In genomic region chr11:115999538-116000143, GRCm38 (mm10) we compare ENCODE assay signal across 7 mouse cellular contexts. TPM values are rescaled to one million over a fixed set of nuclear protein-coding genes. Genes with fewer than 3 reads are reported as not detected.
A peak's percentile ranks its signal among the peaks of the same experiment; 100 is the strongest.
DNase-seq lines count a peak whose midpoint lies in the region; ATAC-seq and TF ChIP-seq lines count a peak whose summit lies in the region.

No protein-coding gene starts in this region.

- TF ChIP-seq EP300 in CH12.LX (IDR thresholded peaks at IDR 0.05; ENCODE audit: low read length), result no peak
- no peak for TF ChIP-seq EP300 in lung, postnatal 0 days (IDR thresholded peaks at IDR 0.05)

- dilution Hi-C loops in CH12.LX (cut with MboI; ENCODE audit: extremely low pct_ligation_motif_present, extremely low pct_unique_long_range_greater_than_20kb, low sequenced_read_pairs), result no loop called here

- peak; percentile 86 for DNase-seq in CH12.LX (ENCODE audit: extremely low read depth)
- peak; percentile 84 for DNase-seq in ZHBTc4 (ENCODE audit: low read depth, low spot score)
- DNase-seq in embryo, embryonic 11 days, result peak; percentile 88
- peak; percentile 48 to 83 for DNase-seq in layer of hippocampus, adult 18-20 months (ENCODE audit: low spot score in 2 of 2)
- DNase-seq in lung, postnatal 0 days (ENCODE audit: low spot score), result peak; percentile 84
- peak; percentile 86 for DNase-seq in right cerebral cortex, postnatal 14 days

- ATAC-seq in heart, embryonic 14.5 days (ENCODE audit: insufficient number of reproducible peaks, insufficient read depth, low FRiP score, low read depth), result no peak
- peak; percentile 52 for ATAC-seq in lung, postnatal 0 days

- H3K36me3 ChIP-seq in CH12.LX (replicated peaks in 1 of 2; ENCODE audit: control insufficient read depth in 1 of 2, insufficient read depth in 1 of 2, low read length in 1 of 2), result peaks cover 0 to 3% of the 10 kb centered on the region in 2 experiments
- no peaks in the 10 kb centered on the region for H3K36me3 ChIP-seq in heart, embryonic 14.5 days (ENCODE audit: control insufficient read depth, insufficient read depth, low read length)
- H3K36me3 ChIP-seq in lung, postnatal 0 days (ENCODE audit: insufficient read depth, low read length), result no peaks in the 10 kb centered on the region

- H3K4me2 ChIP-seq in CH12.LX (ENCODE audit: insufficient read depth, low read depth, poor library complexity, severe bottlenecking), result no peak overlapping the region
- peak overlapping the region; percentile 34 for H3K4me2 ChIP-seq in heart, embryonic 14.5 days (ENCODE audit: low read length)
- H3K4me2 ChIP-seq in lung, postnatal 0 days (replicated peaks; ENCODE audit: low read depth, low read length), result no peak overlapping the region

- no peak overlapping the region for H3K4me3 ChIP-seq in CH12.LX (replicated peaks in 1 of 3; ENCODE audit: low read depth in 2 of 3, low read length in 2 of 3, poor library complexity in 1 of 3)
- no peak overlapping the region for H3K4me3 ChIP-seq in heart, embryonic 14.5 days (ENCODE audit: control insufficient read depth in 1 of 2, insufficient read depth in 1 of 2, low read depth in 1 of 2, low read length in 2 of 2)
- H3K4me3 ChIP-seq in lung, postnatal 0 days (ENCODE audit: low read depth, low read length), result no peak overlapping the region

- whole genome bisulfite sequencing in heart, embryonic 14.5 days, result 14% methylated on average over 14 of the region's 14 CpGs
- 12% methylated on average over 14 of the region's 14 CpGs for WGBS in lung, postnatal 0 days

- no peak overlapping the region for H3K9ac ChIP-seq in CH12.LX (ENCODE audit: insufficient read depth, low read depth)
- H3K9ac ChIP-seq in heart, embryonic 14.5 days (ENCODE audit: low read length), result no peak overlapping the region
- H3K9ac ChIP-seq in lung, postnatal 0 days (replicated peaks; ENCODE audit: low read depth), result no peak overlapping the region

- no peaks in the 10 kb centered on the region for H3K79me2 ChIP-seq in CH12.LX (replicated peaks; ENCODE audit: control insufficient read depth, extremely low read depth, insufficient read depth, poor library complexity, severe bottlenecking)

- peaks cover 10 to 21% of the 10 kb centered on the region in 2 experiments for H3K4me1 ChIP-seq in CH12.LX (ENCODE audit: control insufficient read depth in 1 of 2, insufficient read depth in 2 of 2)
- peaks cover 2 to 4% of the 10 kb centered on the region in 2 experiments; a peak in 3 of 4 replicates for H3K4me1 ChIP-seq in heart, embryonic 14.5 days (ENCODE audit: control insufficient read depth in 2 of 2, insufficient read depth in 2 of 2, low read length in 2 of 2)
- no peaks in the 10 kb centered on the region for H3K4me1 ChIP-seq in lung, postnatal 0 days (ENCODE audit: insufficient read depth, low read depth, low read length)

- peak; percentile 29 to 92; a peak in 3 of 4 replicates for TF ChIP-seq CTCF in CH12.LX (conservative IDR thresholded peaks at IDR 0.05 in 1 of 2, IDR thresholded peaks at IDR 0.05 in 1 of 2; ENCODE audit: low read depth in 2 of 2, low read length in 2 of 2)
- peak; percentile 84 for TF ChIP-seq CTCF in lung, postnatal 0 days (IDR thresholded peaks at IDR 0.05)

- no peak overlapping the region for H3K27ac ChIP-seq in CH12.LX (ENCODE audit: insufficient read depth, low read depth)
- H3K27ac ChIP-seq in heart, embryonic 14.5 days (replicated peaks in 1 of 2; ENCODE audit: control insufficient read depth in 1 of 2, insufficient read depth in 1 of 2, low read depth in 2 of 2, low read length in 2 of 2), result no peak overlapping the region
- no peak overlapping the region for H3K27ac ChIP-seq in lung, postnatal 0 days (ENCODE audit: low read length)

- H3K9me3 ChIP-seq in CH12.LX (replicated peaks; ENCODE audit: low read length), result peaks cover 9% of the 10 kb centered on the region
- no peaks in the 10 kb centered on the region for H3K9me3 ChIP-seq in heart, embryonic 14.5 days (ENCODE audit: control insufficient read depth, low read length)
- no peaks in the 10 kb centered on the region for H3K9me3 ChIP-seq in lung, postnatal 0 days (ENCODE audit: low read length)

- H3K27me3 ChIP-seq in CH12.LX (replicated peaks), result peaks cover 5% of the 10 kb centered on the region
- H3K27me3 ChIP-seq in heart, embryonic 14.5 days (ENCODE audit: control insufficient read depth, insufficient read depth, low read length), result peaks cover 7% of the 10 kb centered on the region; the same call in 1 of the 2 replicates
- 0 out of 2 replicates have a peak, but pooled peaks cover 7% of the 10 kb centered on the region for H3K27me3 ChIP-seq in lung, postnatal 0 days (replicated peaks; ENCODE audit: insufficient read depth, low read length)

- TF ChIP-seq RAD21 in CH12.LX (IDR thresholded peaks at IDR 0.05; ENCODE audit: low read depth, low read length), result peak; percentile 83

- in situ Hi-C loops in CH12.LX (cut with MboI; ENCODE audit: low pct_ligation_motif_present, low pct_unique_long_range_greater_than_20kb, low sequenced_read_pairs), result loop anchor here (25.0 kb wide), 1 partner anchor 387 kb away; the partner anchor contains the start of genes Gga3, Mif4gd and Mrps7

- no peak for TF ChIP-seq POLR2A in CH12.LX (IDR thresholded peaks at IDR 0.05; ENCODE audit: low read depth, low read length)

TF ChIP-seq in CH12.LX, 34 proteins besides CTCF, POLR2A, EP300 and RAD21:
- peak; percentile 91 for TF ChIP-seq SMC3 (IDR thresholded peaks at IDR 0.05; ENCODE audit: low read depth, low read length)
- no peak for TF ChIP-seq MYC (IDR thresholded peaks at IDR 0.05; ENCODE audit: low read depth, low read length)
- TF ChIP-seq RCOR1 (conservative IDR thresholded peaks at IDR 0.05; ENCODE audit: low read depth, low read length), result no peak
- TF ChIP-seq CHD2 (IDR thresholded peaks at IDR 0.05; ENCODE audit: low read length), result no peak
- TF ChIP-seq ZC3H11A (IDR thresholded peaks at IDR 0.05; ENCODE audit: low read depth, low read length), result peak; percentile 23; the same call in 1 of the 2 replicates

RNA-seq across cellular contexts. Expression of gene Galk1, which starts 12.9 kb away (rescaled TPM):
- total RNA-seq in CH12.LX (2012; rRNA removed), result 340 and 413 TPM in 2 replicates
- total RNA-seq in CH12.LX (2014; rRNA removed), result 228 and 263 TPM in 2 replicates
- 293 and 300 TPM in 2 replicates for polyA plus RNA-seq in CH12.LX (2012; ENCODE audit: insufficient read length, low read depth)
- 126 and 128 TPM in 2 replicates for polyA plus RNA-seq in heart, embryonic 14.5 days (2014; fragmentation: Nextera tagmentation; extraction: Ambion mirVana)
- 10 to 100 TPM; 11.7 to 14.1 TPM for total RNA-seq in layer of hippocampus, adult 18-20 months (2021)
- polyA plus RNA-seq in lung, postnatal 0 days (2015; fragmentation: Nextera tagmentation; extraction: Ambion mirVana), result 91.0 and 95.6 TPM in 2 replicates

RNA-seq across cellular contexts. Expression of gene Itgb4, which starts 25.1 kb away (rescaled TPM):
- total RNA-seq in CH12.LX (2012; rRNA removed) (3.4 and 6.3 TPM in 2 replicates), CH12.LX (2014; rRNA removed) (0.09 and 0.42 TPM in 2 replicates)
- polyA plus RNA-seq in CH12.LX (2012; ENCODE audit: insufficient read length, low read depth), result 0.59 and 0.91 TPM in 2 replicates
- 0.84 and 0.93 TPM in 2 replicates for polyA plus RNA-seq in heart, embryonic 14.5 days (2014; fragmentation: Nextera tagmentation; extraction: Ambion mirVana)
- total RNA-seq in layer of hippocampus, adult 18-20 months (2021), result 1 to 10 TPM; 7.9 to 8.7 TPM
- polyA plus RNA-seq in lung, postnatal 0 days (2015; fragmentation: Nextera tagmentation; extraction: Ambion mirVana), result 3.8 and 4.2 TPM in 2 replicates

RNA-seq across cellular contexts. Expression of gene H3f3b, which starts 28.1 kb away (rescaled TPM):
- total RNA-seq in CH12.LX (2012; rRNA removed) (340 and 455 TPM in 2 replicates), CH12.LX (2014; rRNA removed) (567 and 573 TPM in 2 replicates)
- polyA plus RNA-seq in CH12.LX (2012; ENCODE audit: insufficient read length, low read depth), result 862 and 889 TPM in 2 replicates
- 649 and 684 TPM in 2 replicates for polyA plus RNA-seq in heart, embryonic 14.5 days (2014; fragmentation: Nextera tagmentation; extraction: Ambion mirVana)
- 100 to 1,000 TPM; 267 to 281 TPM for total RNA-seq in layer of hippocampus, adult 18-20 months (2021)
- 1,667 and 1,708 TPM in 2 replicates for polyA plus RNA-seq in lung, postnatal 0 days (2015; fragmentation: Nextera tagmentation; extraction: Ambion mirVana)

RNA-seq across cellular contexts. Expression of gene Unk, which starts 30.5 kb away (rescaled TPM):
- total RNA-seq in CH12.LX (2012; rRNA removed) (22.2 and 24.7 TPM in 2 replicates), CH12.LX (2014; rRNA removed) (18.5 and 20.9 TPM in 2 replicates)
- 30.5 and 35.0 TPM in 2 replicates for polyA plus RNA-seq in CH12.LX (2012; ENCODE audit: insufficient read length, low read depth)
- 19.3 and 20.9 TPM in 2 replicates for polyA plus RNA-seq in heart, embryonic 14.5 days (2014; fragmentation: Nextera tagmentation; extraction: Ambion mirVana)
- 10 to 100 TPM; 20.6 to 23.1 TPM for total RNA-seq in layer of hippocampus, adult 18-20 months (2021)
- polyA plus RNA-seq in lung, postnatal 0 days (2015; fragmentation: Nextera tagmentation; extraction: Ambion mirVana), result 14.5 and 15.0 TPM in 2 replicates
